Mouse (Mus musculus): ENCODE data around the gene Ttc27. TPM values are rescaled to one million over a fixed set of nuclear protein-coding genes. Genes with fewer than 3 reads are reported as not detected.

Ttc27 gene
- polyA plus RNA-seq, 2 experiments from 2014 or later, result 22.7 to 31.1 TPM

- ATAC-seq, result no peak
Observed at GRCm38 (mm10) chr17:74753628-74754104, 36.1 kb downstream of the Ttc27 start.

DNA sequence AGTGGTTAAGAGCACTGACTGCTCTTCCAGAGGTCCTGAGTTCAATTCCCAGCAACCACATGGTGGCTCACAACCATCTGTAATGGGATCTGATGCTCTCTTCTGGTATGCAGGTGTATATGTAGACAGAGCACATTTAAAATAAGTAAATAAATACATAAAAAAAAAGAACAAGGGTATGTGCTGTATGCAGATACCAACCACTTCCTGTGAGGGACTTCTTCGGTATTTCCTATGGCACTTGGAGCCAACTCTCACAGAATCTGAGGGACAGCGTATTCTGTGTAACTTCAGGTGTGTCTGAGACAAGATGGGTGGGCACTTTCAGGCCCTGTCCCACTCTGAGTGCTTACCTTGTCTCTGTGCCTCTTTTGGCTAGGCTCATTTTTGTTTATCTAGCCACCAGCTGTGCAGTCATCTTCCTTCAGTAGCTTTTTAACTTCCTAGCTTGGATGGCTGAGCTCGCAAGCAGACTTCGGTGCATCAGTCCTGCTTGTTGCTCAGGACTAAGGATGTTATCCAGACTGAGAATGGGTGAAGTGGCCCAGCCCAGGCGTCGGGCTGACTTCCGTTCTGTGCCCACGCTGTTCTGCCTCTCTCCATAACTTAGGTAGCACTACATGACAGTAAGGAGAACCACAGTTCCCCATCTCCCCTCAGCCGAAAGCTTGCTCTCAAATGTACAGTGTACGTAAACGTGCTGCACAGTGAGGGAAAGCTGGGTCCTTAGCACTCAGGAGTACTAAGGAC is 37.0 kb downstream of the Ttc27 start:
- ATAC-seq, result peak; percentile 83

DNA sequence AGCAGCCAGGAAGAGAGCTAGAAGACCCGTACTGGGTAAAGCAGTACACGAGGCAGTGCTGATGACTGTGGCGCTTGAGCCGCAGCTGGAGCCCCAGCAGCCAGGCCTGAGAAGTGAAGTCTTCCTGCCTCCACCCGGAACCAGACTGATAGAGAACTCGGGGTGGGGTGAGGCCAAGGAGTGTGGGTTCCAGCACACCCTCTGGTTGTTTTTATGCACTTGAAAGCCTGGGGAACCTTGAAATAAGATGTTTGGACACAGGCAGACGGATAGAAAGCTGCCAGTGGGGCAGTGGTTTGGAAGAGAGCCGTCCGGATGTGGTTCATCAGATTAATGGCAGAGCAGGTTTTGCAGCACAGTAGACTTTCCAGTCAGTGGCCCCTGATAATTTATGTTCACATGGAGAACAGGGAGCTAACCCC is 51.9 kb downstream of the Ttc27 start:
- peak; percentile 60 for ATAC-seq

DNA sequence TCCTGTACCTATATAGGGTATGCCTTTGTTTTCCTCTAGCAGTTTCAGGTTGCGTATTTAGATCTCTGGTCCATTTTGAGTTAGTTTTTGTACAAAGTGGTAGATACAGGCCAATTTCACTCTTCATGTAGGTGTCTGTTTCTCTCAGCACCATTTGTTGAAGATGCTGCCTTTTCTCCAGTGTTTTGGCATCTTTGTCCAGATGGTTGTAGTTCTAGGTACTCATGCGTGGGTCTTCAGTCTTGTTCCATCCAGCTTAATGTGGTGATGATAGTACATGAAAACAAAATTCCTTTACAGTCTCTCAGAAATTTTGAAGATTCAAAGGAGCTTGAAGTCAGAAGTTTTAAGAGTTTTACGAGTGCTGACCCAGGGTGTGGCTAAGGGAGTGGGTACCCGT is 54.8 kb downstream of the Ttc27 start:
- no peak for ATAC-seq

GRCm38 (mm10) chr17:74773556-74773955 is 56.0 kb downstream of the Ttc27 start:
- no peak for ATAC-seq

DNA sequence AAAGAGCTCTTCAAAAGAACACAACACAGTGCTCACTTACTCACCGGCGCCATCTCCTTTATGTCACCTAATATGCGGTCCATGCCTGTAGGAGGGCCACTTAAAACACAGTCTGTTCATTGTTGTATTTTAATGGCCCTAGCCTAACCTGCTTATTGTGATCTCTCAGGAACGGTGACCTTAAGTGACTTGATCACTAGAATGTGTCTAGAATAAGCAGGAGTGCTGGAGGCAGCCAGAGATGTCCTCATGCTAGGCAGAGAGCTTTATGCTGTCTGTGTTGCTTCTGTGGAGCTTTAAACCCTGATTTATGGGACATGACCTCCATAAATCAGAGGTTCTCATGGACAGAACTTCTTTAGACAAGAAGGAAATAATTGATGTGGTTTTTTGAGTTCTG is 62.6 kb downstream of the Ttc27 start:
- no peak for ATAC-seq

GRCm38 (mm10) chr17:74780627-74781026 is 63.1 kb downstream of the Ttc27 start:
- no peak for ATAC-seq

GRCm38 (mm10) chr17:74781911-74782310 is 64.4 kb downstream of the Ttc27 start:
- ATAC-seq, result no peak

GRCm38 (mm10) chr17:74785586-74785985 is 68.1 kb downstream of the Ttc27 start:
- ATAC-seq, result no peak

DNA sequence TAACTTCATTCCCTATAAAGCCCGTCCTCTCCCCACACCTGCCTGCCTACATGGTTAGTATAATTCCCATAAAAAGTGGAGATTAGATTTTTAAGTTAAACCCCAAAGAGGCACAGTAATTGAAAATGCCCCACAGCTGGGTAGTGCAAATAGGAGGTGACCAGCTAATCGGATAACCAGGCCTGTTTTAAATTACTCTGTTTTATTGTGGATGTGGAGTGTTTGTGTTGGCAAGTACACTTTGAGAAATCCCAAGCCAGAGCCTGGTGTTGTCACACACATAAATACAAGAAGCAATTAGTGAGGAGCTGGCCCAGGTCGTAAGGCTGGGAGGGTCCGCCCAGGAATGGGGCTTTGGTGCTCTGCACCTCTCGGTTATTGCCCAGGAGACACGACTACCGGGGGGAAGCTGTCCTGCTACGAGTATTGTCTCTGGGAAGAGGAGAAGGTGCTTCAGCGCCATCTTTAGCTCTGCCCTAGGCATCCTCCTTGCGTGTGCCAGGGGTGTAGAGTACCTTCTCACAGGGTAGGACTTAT is 68.7 kb downstream of the Ttc27 start:
- no peak for ATAC-seq

DNA sequence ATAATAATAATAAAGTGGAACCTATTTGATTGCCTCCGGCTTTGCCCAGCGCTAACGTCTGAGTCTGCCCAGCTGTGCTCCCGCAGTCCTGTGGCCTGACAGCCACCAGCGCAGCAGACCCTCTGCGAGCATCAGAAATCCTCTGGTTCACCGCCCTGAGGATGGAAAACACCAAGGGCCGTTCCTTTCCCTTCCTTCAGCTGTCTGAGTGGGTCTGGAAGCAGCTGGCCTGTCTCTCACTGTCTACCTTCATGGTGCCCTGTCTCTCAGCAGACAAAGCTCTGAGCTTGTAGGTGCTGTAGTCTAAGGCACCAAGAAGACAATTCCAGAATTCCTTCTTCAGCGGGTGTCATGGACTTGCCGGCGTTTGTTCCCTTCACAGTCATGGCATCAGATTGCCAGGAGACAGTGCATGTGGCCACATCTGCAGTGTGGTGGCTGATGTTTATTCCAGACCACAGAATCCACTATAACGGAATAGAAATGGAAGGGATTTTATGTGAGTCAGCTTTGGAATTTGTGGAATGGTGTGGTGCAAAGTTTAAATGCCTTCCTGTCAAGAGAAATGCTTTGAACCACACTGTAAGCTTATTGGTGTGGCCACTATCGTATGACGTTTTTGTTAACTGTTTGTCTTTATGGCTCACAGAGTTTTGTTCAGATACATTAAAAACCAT is 78.6 kb downstream of the Ttc27 start:
- no peak for ATAC-seq

DNA sequence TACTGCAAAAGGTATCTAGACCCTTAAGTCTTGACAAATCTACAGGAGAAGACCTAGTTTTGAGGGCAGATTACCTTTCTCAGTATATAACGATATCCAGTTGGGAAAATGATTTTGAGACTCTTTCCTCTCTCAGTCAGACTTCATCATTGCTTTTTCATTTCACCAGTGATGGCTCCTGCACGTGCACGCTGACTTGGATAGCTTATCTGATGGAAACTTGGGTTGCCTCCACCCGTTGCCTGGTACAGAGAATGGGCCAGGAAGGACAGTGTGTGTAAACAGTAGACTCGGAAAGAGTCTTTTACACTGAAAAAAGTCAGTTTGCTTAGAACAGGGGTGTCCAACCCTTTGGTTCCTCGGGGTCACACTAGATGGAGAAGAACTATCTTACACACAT is 82.3 kb downstream of the Ttc27 start:
- no peak for ATAC-seq

GRCm38 (mm10) chr17:74802765-74803164 is 85.2 kb downstream of the Ttc27 start:
- peak; percentile 43 for ATAC-seq

- no peak for ATAC-seq
Observed at GRCm38 (mm10) chr17:74803835-74804234, 86.3 kb downstream of the Ttc27 start.

DNA sequence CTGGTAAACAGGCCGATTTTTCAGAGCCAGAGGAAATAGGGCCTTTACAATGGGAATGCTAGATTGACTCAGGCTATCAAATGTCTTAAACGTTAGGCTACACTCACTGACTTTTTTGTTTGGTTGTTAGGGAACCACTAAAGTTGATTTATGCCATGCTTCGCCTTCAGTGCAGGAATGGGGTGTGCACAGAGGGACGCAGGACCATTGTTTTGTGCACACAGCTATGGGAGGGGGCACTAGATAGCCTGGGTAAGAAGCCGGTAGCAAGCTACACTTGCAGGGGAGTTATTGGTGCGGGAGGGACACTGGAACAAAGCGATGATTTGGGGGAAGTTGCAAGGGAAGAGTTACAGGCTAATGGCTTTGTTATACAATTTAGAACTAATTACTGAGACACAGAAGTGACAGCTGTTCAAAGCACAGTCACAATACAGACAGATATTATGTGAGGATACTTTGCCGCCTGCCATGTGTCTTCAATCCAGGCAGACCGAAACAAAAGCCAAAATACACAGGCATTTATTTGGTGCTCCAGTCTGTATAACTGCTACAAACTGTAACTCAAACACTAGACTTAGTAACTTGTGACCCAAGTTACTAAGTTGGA is 86.9 kb downstream of the Ttc27 start:
- no peak for ATAC-seq

DNA sequence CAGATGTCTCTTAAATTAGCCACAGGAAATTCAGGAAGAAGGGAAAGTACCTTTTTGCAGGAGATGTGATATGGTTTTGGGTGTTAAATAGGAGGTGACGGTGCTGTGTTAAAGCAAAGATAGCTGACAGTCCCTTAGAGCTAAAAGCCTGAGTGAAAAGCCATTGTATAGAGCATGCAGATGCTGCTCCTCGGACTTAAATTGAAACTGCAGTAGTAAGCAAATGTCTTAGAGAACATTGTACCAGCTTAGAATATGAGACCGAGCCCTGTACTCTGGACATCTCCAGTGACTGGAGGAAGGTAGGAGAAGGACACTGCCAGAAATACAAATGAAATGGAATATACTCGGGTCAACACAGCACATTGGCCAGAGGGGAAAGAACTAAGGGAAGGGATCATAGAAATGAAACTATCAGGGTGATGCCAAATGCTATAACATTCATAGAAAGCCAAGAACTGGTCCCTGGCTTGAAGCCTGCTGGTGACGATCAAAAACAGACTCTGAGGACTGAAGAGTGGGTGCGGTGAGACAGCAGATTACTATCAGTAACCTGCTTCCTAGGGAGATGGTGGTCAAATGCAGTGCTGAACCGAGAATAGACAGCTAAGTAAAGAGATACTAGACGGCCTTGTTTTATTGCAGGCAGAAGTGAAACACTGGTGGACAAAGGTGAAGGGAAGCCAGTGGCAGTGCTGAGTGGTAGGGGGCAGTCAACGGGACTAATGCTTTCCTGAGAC is 90.1 kb downstream of the Ttc27 start:
- no peak for ATAC-seq

GRCm38 (mm10) chr17:74808330-74808729 is 90.8 kb downstream of the Ttc27 start:
- ATAC-seq, result no peak

- ATAC-seq, result no peak
Observed at GRCm38 (mm10) chr17:74808901-74809300, 91.4 kb downstream of the Ttc27 start.

DNA sequence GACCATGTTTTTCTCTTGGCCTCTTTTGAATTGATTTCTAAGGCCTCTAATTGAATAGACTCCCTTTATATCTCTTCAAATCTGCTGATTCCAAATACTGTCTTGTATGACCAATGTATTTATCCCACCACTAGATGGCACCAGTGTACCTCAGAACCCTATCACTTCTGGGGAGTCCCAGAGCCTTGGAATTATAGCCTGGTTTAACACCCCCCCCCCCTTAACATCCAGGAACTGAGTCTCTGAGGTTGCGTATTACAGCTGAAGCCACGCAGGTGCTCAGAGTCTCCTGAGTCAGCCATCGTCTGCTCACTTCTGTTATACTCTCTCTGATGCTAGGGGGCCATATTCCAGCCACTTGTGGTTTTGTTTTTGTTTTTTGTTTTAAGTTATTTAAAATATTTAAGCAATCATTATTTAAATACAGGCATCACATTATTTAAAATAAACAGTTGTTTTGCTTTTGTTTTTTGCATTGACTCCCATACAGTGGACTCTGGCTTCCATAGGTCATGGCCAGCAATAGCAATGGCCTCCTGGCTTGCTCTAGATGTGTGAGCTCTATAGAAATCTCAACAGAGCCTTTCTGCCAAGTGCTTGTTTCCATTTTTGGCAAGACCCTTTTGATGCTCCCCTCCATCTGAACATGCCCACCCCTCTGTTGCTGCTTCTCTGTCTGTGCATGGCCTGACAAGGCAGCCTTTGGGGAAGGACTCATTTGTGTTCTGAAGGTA is 93.5 kb downstream of the Ttc27 start:
- ATAC-seq, result no peak

DNA sequence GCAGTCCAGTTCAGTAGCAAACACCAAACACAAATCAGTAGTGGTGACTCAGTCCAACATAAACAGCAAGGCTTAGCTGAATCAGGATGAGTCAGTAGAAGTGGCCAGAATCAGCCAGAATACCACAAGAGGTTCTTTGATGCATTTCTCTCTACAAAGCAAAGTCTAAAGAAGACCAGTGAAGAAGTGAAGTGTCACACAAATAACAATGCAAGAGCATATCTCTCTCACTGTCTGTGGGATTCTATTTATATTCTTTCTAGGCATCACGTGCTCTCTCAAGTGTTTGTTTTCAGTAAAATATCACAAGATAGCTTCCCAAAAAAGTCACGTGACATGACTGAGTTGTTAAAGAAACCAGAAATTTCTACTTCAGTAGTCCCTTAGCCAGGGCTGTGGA is 102.2 kb downstream of the Ttc27 start:
- no peak for ATAC-seq

GRCm38 (mm10) chr17:74830851-74831250 is 113.3 kb downstream of the Ttc27 start:
- ATAC-seq, result no peak

DNA sequence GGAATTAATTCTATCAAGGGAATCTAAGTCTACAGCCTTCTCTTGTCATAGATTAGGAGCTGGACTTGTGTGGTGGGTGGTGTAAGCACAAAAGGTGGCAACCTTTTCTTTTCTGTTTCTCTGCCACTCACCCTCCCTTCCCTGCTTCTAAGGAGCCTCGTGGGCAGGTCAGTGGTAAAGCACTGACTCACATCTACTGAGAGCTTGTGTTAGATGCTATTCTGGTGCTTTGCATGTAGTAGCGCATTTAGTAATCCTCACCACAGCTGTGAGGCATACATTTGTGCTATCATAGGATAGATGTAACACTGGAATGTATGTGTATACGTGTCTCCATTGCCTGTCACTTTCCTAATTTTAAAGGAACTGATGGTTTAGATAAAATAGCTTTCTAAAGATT is 124.2 kb downstream of the Ttc27 start:
- no peak for ATAC-seq
